ENCODE assay signal across 17 mouse cellular contexts in genomic region chr10:67598590-67599047, GRCm38 (mm10). TPM values are rescaled to one million over a fixed set of nuclear protein-coding genes. Genes with fewer than 3 reads are reported as not detected.
DNase-seq lines count a peak whose midpoint lies in the region; ATAC-seq and TF ChIP-seq lines count a peak whose summit lies in the region.
"Had no signal": no experiment of that assay in that cellular context is flagged by ENCODE, and none has a peak within 500 bp of the region (broad histone marks: within the 10 kb centered on the region; RNA-seq: fewer than 3 reads in every experiment).

No protein-coding gene starts in this region.

- ATAC-seq in heart, embryonic 12.5 days (ENCODE audit: insufficient number of reproducible peaks, low FRiP score) = no peak
- no peak for ATAC-seq in hindbrain, embryonic 13.5 days (ENCODE audit: low FRiP score)
- ATAC-seq: hindbrain, embryonic 16.5 days; midbrain, embryonic 13.5 days had no signal

- H3K4me3 ChIP-seq in heart, embryonic 12.5 days = no peak overlapping the region
- H3K4me3 ChIP-seq in spleen, adult 2 months (ENCODE audit: extremely low read depth, insufficient read depth, insufficient read length) = no peak overlapping the region
- H3K4me3 ChIP-seq in hindbrain, embryonic 13.5 days = no peak overlapping the region
- H3K4me3 ChIP-seq: forebrain, embryonic 10.5 days; limb, embryonic 10.5 days; liver, embryonic 15.5 days; midbrain, embryonic 13.5 days had no signal

- no peaks in the 10 kb centered on the region for H3K9me3 ChIP-seq in heart, embryonic 12.5 days (replicated peaks)
- H3K9me3 ChIP-seq in hindbrain, embryonic 13.5 days = no peaks in the 10 kb centered on the region
- H3K9me3 ChIP-seq: forebrain, embryonic 10.5 days; limb, embryonic 10.5 days; liver, embryonic 15.5 days; midbrain, embryonic 13.5 days had no signal

- H3K9ac ChIP-seq in heart, embryonic 12.5 days = no peak overlapping the region
- H3K9ac ChIP-seq in hindbrain, embryonic 13.5 days = no peak overlapping the region
- H3K9ac ChIP-seq: liver, embryonic 15.5 days; midbrain, embryonic 13.5 days had no signal

- 61% methylated on average over 7 of the region's 7 CpGs for WGBS in heart, embryonic 12.5 days
- 21% methylated on average over 7 of the region's 7 CpGs for WGBS in spleen, adult 2 months
- WGBS in hindbrain, embryonic 13.5 days = 85% methylated on average over 7 of the region's 7 CpGs

- no peak for TF ChIP-seq POLR2A in spleen, adult 2 months (IDR thresholded peaks at IDR 0.05; ENCODE audit: low read depth, low read length)

- no peak overlapping the region for H3K4me2 ChIP-seq in heart, embryonic 12.5 days
- H3K4me2 ChIP-seq in hindbrain, embryonic 13.5 days = no peak overlapping the region
- H3K4me2 ChIP-seq: liver, embryonic 15.5 days; midbrain, embryonic 13.5 days had no signal

- no peak overlapping the region for H3K27ac ChIP-seq in heart, embryonic 12.5 days (ENCODE audit: poor library complexity, severe bottlenecking)
- no peak overlapping the region for H3K27ac ChIP-seq in spleen, adult 2 months (ENCODE audit: insufficient read depth, low read length)
- no peak overlapping the region for H3K27ac ChIP-seq in hindbrain, embryonic 13.5 days
- H3K27ac ChIP-seq: forebrain, embryonic 10.5 days; limb, embryonic 10.5 days; liver, embryonic 15.5 days; midbrain, embryonic 13.5 days had no signal

- no peaks in the 10 kb centered on the region for H3K27me3 ChIP-seq in heart, embryonic 12.5 days (replicated peaks)
- H3K27me3 ChIP-seq in spleen, adult 2 months (ENCODE audit: control insufficient read depth, insufficient read depth, low read length) = no peaks in the 10 kb centered on the region
- H3K27me3 ChIP-seq in hindbrain, embryonic 13.5 days = no peaks in the 10 kb centered on the region
- H3K27me3 ChIP-seq: liver, embryonic 15.5 days; midbrain, embryonic 13.5 days had no signal

- H3K36me3 ChIP-seq in heart, embryonic 12.5 days = no peaks in the 10 kb centered on the region
- no peaks in the 10 kb centered on the region for H3K36me3 ChIP-seq in spleen, adult 2 months (ENCODE audit: control insufficient read depth, insufficient read depth, low read length)
- H3K36me3 ChIP-seq in hindbrain, embryonic 13.5 days = no peaks in the 10 kb centered on the region
- H3K36me3 ChIP-seq: forebrain, embryonic 10.5 days; limb, embryonic 10.5 days; liver, embryonic 15.5 days; midbrain, embryonic 13.5 days had no signal

- no peak for TF ChIP-seq CTCF in spleen, adult 2 months (IDR thresholded peaks at IDR 0.05; ENCODE audit: extremely low read depth, insufficient read depth, insufficient read length, insufficient replicate concordance)

- no peaks in the 10 kb centered on the region for H3K4me1 ChIP-seq in heart, embryonic 12.5 days (replicated peaks)
- H3K4me1 ChIP-seq in spleen, adult 2 months (ENCODE audit: control insufficient read depth, insufficient read depth, insufficient read length) = peaks cover 15% of the 10 kb centered on the region; the same call in 1 of the 2 replicates
- H3K4me1 ChIP-seq in hindbrain, embryonic 13.5 days (replicated peaks) = no peaks in the 10 kb centered on the region
- H3K4me1 ChIP-seq: forebrain, embryonic 10.5 days; liver, embryonic 15.5 days; midbrain, embryonic 13.5 days had no signal

- DNase-seq in heart, adult 11 months = peak; percentile 92
- peak; percentile 20 to 57 for DNase-seq in spleen, adult 2 months (ENCODE audit: low read depth in 1 of 2, low spot score in 2 of 2)
- no peak for DNase-seq in spleen, postnatal 10 days (ENCODE audit: low spot score in 2 of 2)
- peak; percentile 58 for DNase-seq in lung, postnatal 36 days
- DNase-seq in gastrocnemius, postnatal 25 days = no peak
- no peak for DNase-seq in frontal cortex, postnatal 25 days (ENCODE audit: low spot score in 2 of 2)
- DNase-seq: kidney, adult 11 months; kidney, postnatal 14 days; right cerebral cortex, adult 18-20 months; thymus, adult 18-20 months had no signal

RNA-seq across cellular contexts. Expression of gene Ado, which starts 49.9 kb away (rescaled TPM):
- polyA plus RNA-seq in heart, embryonic 12.5 days (2016; fragmentation: Nextera tagmentation; extraction: Ambion mirVana) = 57.0 and 57.1 TPM in 2 replicates
- polyA plus RNA-seq in spleen, adult 2 months (2012; rRNA removed) = 9.6 and 13.2 TPM in 2 replicates
- total RNA-seq in gastrocnemius, postnatal 25 days (2021) = 10 to 100 TPM; 26.9 to 27.0 TPM
- polyA plus RNA-seq in hindbrain, embryonic 13.5 days (2015; fragmentation: Nextera tagmentation; extraction: Ambion mirVana) = 86.8 and 89.0 TPM in 2 replicates

Comparison
In these comparisons a context has a peak if more than half of its experiments do, and no peak if none do; other contexts are left out.
1. DNase-seq: peak in heart, adult 11 months (single experiment), spleen, adult 2 months (2 of 2) and lung, postnatal 36 days (single experiment); none in spleen, postnatal 10 days (0 of 2), gastrocnemius, postnatal 25 days (single experiment) and frontal cortex, postnatal 25 days (0 of 2).